Mouse (Mus musculus): Measurements from ENCODE around the gene Wfdc15b. TPM values are rescaled to one million over a fixed set of nuclear protein-coding genes. Genes with fewer than 3 reads are reported as not detected.

Wfdc15b gene
- polyA plus RNA-seq (2014; fragmentation: Illumina TruSeq; extraction: RNeasy Lipid Tissue Mini Kit (QIAGEN cat#74804); ENCODE audit: low read depth, low replicate concordance): 155 TPM

DNA sequence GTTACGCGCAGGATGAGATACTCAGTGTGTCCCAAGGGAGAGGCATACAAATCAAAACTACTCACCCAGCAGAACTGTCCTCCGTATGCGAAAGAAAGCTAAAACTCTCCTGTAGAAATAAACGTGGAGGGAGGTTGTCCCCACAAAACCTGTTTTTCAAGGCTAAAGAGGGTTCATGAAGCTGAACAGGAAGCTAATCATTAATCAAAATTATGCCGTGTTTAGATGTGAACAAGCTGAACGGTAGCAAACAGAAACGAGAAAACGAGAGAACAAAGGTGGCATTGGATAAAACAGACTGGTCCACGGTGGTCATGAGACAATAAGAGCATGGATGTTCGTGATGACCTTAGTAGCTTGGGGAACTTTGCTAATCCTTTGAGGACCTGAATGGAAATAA, at the start of gene Wfdc15b:
Wfdc15b (minus strand) TSS at position 139 of the 400 bp plus-strand sequence.

DNA sequence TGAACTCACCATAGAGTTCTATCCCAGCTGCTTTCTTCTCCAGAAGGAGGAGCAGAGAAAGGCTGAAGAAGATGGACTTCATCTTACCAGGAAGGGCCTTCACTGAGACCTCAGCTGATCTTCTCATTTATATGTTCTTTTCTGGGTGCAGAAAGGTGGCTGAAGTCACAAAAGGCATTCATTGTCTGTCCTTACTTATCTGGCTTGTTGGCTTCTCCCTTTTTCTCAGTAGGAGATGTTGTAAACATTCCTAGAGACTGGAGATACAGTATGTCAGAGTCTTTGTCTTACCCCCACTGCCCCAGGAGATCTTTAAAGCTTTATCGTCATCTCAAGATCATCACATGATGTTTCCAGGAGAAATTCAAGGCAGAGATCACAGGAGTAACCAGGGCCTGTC, 35.1 kb upstream of the Wfdc15b start, which contains the start of gene Svs3b:
Svs3b (minus strand) TSS at position 101 of the 400 bp plus-strand sequence.

DNA sequence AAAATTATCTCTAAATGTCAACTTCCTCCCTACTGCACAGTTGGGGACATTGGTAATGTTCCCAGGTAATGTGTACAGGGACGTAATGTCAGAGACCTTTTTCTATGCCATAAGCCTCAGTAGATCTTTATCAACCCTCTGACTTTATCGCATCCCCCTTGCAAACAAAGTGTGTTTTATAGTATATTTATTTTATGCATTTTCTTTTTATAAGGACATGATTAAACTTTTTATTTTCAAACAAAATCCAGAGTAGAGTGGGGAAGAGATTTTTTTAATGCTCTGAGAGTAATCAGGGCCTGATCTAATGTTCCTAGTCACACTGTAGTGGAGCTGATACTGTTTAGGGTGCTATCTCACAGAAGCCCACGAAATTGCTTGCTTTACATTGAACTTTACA, 16.9 kb upstream of the Wfdc15b start, which contains the start of gene Svs2:
Svs2 (minus strand) TSS at position 101 of the 400 bp plus-strand sequence.

DNA sequence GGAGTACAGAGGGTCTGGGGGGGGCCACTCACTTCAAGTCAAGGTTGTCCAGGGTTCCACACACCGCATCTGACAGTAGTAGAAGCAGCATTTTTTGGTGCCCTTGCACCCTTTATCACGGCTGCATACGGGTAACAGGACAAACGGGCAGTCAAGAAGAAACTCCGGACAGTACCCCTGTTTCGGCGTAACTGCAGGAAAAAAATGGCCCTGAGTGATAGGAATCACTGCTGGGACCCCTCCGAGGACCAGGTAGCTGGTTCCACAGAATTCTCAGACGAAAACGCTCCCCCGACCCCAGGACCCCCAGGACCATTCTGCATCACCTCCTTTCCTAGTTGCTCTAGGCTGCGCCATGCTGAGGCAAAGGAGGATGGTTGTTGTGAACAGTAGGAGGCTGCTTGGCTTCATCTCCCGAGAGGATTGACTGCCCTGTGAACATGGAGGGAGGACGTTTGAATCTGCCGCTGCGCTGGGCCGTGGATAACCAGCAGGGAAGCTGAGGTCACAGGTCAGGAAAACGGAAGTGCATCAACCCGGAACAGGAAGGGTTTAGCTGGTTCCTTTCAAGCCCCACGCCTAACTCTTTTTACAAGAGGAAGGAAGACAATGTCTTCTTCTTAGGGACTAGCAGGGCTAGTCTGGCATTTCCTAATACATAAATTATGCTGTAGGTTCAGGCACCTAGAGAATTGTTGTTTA, 21.7 kb downstream of the Wfdc15b start, which contains the start of gene Wfdc15a:
Wfdc15a (minus strand) TSS at position 505 of the 702 bp plus-strand sequence.

DNA sequence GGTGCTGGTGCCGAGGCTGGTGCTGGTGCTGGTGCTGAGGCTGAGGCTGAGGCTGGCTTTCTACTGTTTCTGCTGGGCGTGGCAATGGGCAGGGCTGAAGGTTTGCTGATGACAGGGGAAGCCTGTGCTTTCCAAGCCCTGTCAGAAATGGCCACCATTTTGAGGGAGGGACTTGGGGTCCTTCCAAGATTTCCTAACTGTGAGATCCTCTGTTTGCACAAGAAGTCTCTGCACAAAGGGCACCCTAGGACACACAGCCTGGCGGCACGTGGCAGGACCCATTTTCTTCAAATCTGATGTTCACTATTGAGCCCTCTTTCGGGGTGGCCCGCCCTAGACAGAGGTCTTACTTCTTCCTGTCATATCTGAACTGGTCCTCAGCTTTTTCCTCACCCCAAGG, 30.9 kb downstream of the Wfdc15b start, which contains the start of gene Wfdc12:
Wfdc12 (minus strand) TSS at position 33 of the 400 bp plus-strand sequence.

DNA sequence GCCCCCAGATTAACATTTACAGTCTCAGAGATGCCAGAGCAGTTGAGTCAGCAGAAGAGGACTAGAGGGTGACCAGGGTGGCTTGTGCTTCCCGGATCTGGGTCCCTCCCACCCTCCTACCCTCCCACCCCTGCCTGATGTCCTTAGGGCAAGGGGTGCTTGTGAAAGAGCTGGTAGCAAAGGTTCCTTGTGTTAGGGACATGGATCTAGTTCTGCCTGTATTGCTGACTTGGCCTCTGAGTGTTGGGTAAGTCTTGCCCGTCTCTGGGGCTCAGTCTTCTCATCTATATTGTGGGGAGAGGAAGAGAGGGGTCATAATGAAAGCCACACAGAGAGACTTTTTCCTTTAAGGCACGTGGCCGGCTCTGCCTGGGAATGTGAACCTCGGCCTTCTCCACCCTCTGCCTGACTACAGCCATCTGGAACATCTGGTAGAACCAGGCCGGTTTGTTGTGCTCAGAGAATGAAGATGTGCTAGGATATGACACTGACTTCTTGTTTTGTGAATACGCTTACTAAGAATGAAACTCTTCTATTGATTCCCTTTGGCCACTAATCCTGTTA, 38.7 kb downstream of the Wfdc15b start, which contains the start of gene Wfdc5:
Wfdc5 (minus strand) TSS at position 51 of the 564 bp plus-strand sequence.

DNA sequence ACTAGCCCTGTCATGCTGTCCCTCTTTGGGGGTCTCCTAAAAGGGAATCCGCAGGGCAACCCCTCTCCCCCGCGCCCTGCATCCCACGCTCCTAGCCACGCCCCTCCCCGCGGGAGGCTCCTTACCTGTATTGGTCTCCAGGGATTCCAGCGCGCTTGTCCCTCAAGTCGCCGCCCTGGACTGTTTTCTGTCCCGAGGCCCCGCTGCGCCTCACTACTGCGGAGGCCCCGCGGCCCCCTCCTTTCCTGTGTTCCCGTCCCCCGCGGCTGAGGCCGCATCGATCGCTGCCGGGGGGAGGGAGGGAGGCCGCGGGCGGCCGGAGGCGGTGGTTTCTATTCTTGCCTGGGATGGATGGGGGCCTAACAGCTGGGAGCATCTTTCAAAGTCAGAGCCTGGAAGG, 50.6 kb downstream of the Wfdc15b start, which contains the start of gene Kcns1:
Kcns1 (minus strand) TSS at position 212 of the 400 bp plus-strand sequence.

Other genes starting within 250 kb of the Wfdc15b start
- gene Ywhab, start 226.7 kb downstream of the Wfdc15b start, polyA plus RNA-seq (2014; fragmentation: Illumina TruSeq; extraction: RNeasy Lipid Tissue Mini Kit (QIAGEN cat#74804); ENCODE audit: low read depth, low replicate concordance): 260 TPM
- gene Pabpc1l, start 196.2 kb downstream of the Wfdc15b start, polyA plus RNA-seq (2014; fragmentation: Illumina TruSeq; extraction: RNeasy Lipid Tissue Mini Kit (QIAGEN cat#74804); ENCODE audit: low read depth, low replicate concordance): 1.4 TPM
- gene Stk4, start 151.3 kb downstream of the Wfdc15b start, polyA plus RNA-seq (2014; fragmentation: Illumina TruSeq; extraction: RNeasy Lipid Tissue Mini Kit (QIAGEN cat#74804); ENCODE audit: low read depth, low replicate concordance): 53.7 TPM
- 8.0 TPM for gene Tomm34, start 150.5 kb downstream of the Wfdc15b start, polyA plus RNA-seq (2014; fragmentation: Illumina TruSeq; extraction: RNeasy Lipid Tissue Mini Kit (QIAGEN cat#74804); ENCODE audit: low read depth, low replicate concordance)
- gene Kcns1, start 50.5 kb downstream of the Wfdc15b start, polyA plus RNA-seq (2014; fragmentation: Illumina TruSeq; extraction: RNeasy Lipid Tissue Mini Kit (QIAGEN cat#74804); ENCODE audit: low read depth, low replicate concordance): not detected
- gene Wfdc5, start 38.9 kb downstream of the Wfdc15b start, polyA plus RNA-seq (2014; fragmentation: Illumina TruSeq; extraction: RNeasy Lipid Tissue Mini Kit (QIAGEN cat#74804); ENCODE audit: low read depth, low replicate concordance): not detected
- gene Wfdc12, start 31.1 kb downstream of the Wfdc15b start, polyA plus RNA-seq (2014; fragmentation: Illumina TruSeq; extraction: RNeasy Lipid Tissue Mini Kit (QIAGEN cat#74804); ENCODE audit: low read depth, low replicate concordance): not detected
- not detected for gene Wfdc15a, start 21.5 kb downstream of the Wfdc15b start, polyA plus RNA-seq (2014; fragmentation: Illumina TruSeq; extraction: RNeasy Lipid Tissue Mini Kit (QIAGEN cat#74804); ENCODE audit: low read depth, low replicate concordance)
- gene Svs2, start 16.8 kb upstream of the Wfdc15b start, polyA plus RNA-seq (2014; fragmentation: Illumina TruSeq; extraction: RNeasy Lipid Tissue Mini Kit (QIAGEN cat#74804); ENCODE audit: low read depth, low replicate concordance): not detected
- not detected for gene Svs3b, start 35.0 kb upstream of the Wfdc15b start, polyA plus RNA-seq (2014; fragmentation: Illumina TruSeq; extraction: RNeasy Lipid Tissue Mini Kit (QIAGEN cat#74804); ENCODE audit: low read depth, low replicate concordance)
- gene Svs4, start 56.8 kb upstream of the Wfdc15b start, polyA plus RNA-seq (2014; fragmentation: Illumina TruSeq; extraction: RNeasy Lipid Tissue Mini Kit (QIAGEN cat#74804); ENCODE audit: low read depth, low replicate concordance): not detected
- not detected for gene Svs3a, start 67.6 kb upstream of the Wfdc15b start, polyA plus RNA-seq (2014; fragmentation: Illumina TruSeq; extraction: RNeasy Lipid Tissue Mini Kit (QIAGEN cat#74804); ENCODE audit: low read depth, low replicate concordance)
- gene Svs6, start 95.1 kb upstream of the Wfdc15b start, polyA plus RNA-seq (2014; fragmentation: Illumina TruSeq; extraction: RNeasy Lipid Tissue Mini Kit (QIAGEN cat#74804); ENCODE audit: low read depth, low replicate concordance): not detected
- gene Svs5, start 111.1 kb upstream of the Wfdc15b start, polyA plus RNA-seq (2014; fragmentation: Illumina TruSeq; extraction: RNeasy Lipid Tissue Mini Kit (QIAGEN cat#74804); ENCODE audit: low read depth, low replicate concordance): not detected
- not detected for gene Slpi, start 167.4 kb upstream of the Wfdc15b start, polyA plus RNA-seq (2014; fragmentation: Illumina TruSeq; extraction: RNeasy Lipid Tissue Mini Kit (QIAGEN cat#74804); ENCODE audit: low read depth, low replicate concordance)
- not detected for gene Rbpjl, start 181.5 kb upstream of the Wfdc15b start, polyA plus RNA-seq (2014; fragmentation: Illumina TruSeq; extraction: RNeasy Lipid Tissue Mini Kit (QIAGEN cat#74804); ENCODE audit: low read depth, low replicate concordance)
- gene Matn4, start 183.5 kb upstream of the Wfdc15b start, polyA plus RNA-seq (2014; fragmentation: Illumina TruSeq; extraction: RNeasy Lipid Tissue Mini Kit (QIAGEN cat#74804); ENCODE audit: low read depth, low replicate concordance): 0.16 TPM
- gene Sdc4, start 222.2 kb upstream of the Wfdc15b start, polyA plus RNA-seq (2014; fragmentation: Illumina TruSeq; extraction: RNeasy Lipid Tissue Mini Kit (QIAGEN cat#74804); ENCODE audit: low read depth, low replicate concordance): 266 TPM
- gene Sys1, start 235.3 kb upstream of the Wfdc15b start, polyA plus RNA-seq (2014; fragmentation: Illumina TruSeq; extraction: RNeasy Lipid Tissue Mini Kit (QIAGEN cat#74804); ENCODE audit: low read depth, low replicate concordance): 10.3 TPM
- gene Gm20458, start 239.3 kb upstream of the Wfdc15b start, polyA plus RNA-seq (2014; fragmentation: Illumina TruSeq; extraction: RNeasy Lipid Tissue Mini Kit (QIAGEN cat#74804); ENCODE audit: low read depth, low replicate concordance): not detected